Mouse (Mus musculus): ENCODE measurements around the gene Hoxa7. TPM values are rescaled to one million over a fixed set of nuclear protein-coding genes. Genes with fewer than 3 reads are reported as not detected.

Hoxa7 gene
- not detected for total RNA-seq (2021)
- long read RNA-seq, experiment 1 = 0 reads
- long read RNA-seq, experiment 2 = 0 reads

- peak; percentile 100 for TF ChIP-seq CTCF (conservative IDR thresholded peaks at IDR 0.05)
- Histone ChIP-seq H3K27ac (no peak within 1 kb of the TSS), H3K4me3 (peak within 1 kb of the TSS; percentile 63)
Measured at GRCm38 (mm10) chr6:52221337-52221992, at the start of gene Hoxa7. TSS of gene Hoxa7 (minus strand) at chr6:52221854.

DNA sequence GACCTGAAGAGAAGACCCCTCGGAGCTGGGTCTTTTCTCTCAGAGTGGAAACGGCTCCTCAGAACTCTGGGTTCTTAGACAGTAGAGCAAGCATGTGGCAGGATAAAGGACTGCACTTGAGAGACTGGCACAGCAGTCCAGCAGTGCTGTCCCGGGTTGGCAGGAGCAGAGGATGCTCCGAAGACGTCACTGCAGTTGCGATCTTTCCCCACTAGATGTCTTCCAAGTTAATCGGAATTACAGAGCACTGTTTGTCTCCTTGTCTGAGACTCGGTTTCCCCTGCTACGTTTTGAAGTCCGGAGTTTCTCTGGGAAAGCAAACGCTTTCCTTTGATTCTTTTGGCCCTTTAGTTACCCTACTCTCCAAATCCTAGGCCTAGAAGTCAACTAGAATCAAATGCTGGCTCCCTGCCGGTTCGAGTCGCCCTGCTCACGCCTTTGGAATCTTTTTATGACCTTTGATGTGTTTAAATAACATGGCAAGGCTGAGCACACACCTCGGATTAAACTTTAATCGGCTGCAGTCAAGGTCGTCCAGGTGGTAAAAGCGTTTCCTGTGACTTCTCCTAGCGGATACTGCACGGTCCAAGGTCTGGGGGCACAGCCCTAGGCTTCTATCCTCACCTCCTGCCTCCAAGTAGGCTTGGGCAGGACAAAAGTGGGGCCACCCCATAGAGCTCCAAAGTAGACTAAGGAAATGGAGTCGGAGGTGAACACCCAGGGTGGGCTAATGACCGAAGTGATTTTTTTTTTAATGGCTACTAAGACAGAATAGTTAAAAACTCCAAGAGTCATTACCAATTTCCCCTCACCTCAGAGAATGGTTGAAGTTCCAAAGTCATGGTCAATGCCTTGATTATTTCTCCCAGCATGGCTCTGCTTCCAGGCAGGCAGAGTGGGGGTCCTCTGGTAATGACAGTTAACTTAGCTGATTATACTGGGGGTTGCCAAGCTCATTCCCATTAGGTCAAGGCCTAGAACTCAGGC is 49.1 kb upstream of the Hoxa7 start:
- H3K4me3 ChIP-seq = no peak overlapping the region
- DNase-seq (ENCODE audit: low spot score in 2 of 2) = peak; percentile 27 to 53
- H3K27ac ChIP-seq = no peak overlapping the region
- peak; percentile 92 for TF ChIP-seq CTCF (conservative IDR thresholded peaks at IDR 0.05)

More at GRCm38 (mm10) chr6:52221337-52221992, at the start of gene Hoxa7:
- DNase-seq (ENCODE audit: low spot score in 2 of 2) = peak; percentile 68 to 81

DNA sequence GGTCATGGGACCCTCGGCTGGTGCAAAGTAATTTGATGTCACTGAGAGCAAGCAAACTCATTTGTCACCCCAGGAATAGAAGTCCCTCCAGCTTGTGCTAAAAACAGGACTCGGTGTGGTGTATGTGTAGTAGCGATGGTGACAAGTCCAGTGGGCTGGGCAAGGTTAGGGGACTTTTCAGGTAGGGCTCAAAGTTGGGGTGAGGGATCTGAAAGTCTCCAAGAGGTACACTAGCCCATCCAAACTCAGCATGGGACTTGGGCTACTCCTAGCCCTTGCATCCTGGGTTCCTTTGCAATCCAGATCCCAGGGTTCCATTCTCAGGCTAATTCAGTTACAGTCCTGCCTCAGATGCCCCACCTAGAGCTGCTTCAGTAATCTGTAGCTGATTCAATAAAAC is 47.1 kb upstream of the Hoxa7 start:
- Histone ChIP-seq H3K4me3 (no peak overlapping the region), H3K27ac (no peak overlapping the region)
- no peak for DNase-seq (ENCODE audit: low spot score in 2 of 2)
- no peak for TF ChIP-seq CTCF (conservative IDR thresholded peaks at IDR 0.05)

DNA sequence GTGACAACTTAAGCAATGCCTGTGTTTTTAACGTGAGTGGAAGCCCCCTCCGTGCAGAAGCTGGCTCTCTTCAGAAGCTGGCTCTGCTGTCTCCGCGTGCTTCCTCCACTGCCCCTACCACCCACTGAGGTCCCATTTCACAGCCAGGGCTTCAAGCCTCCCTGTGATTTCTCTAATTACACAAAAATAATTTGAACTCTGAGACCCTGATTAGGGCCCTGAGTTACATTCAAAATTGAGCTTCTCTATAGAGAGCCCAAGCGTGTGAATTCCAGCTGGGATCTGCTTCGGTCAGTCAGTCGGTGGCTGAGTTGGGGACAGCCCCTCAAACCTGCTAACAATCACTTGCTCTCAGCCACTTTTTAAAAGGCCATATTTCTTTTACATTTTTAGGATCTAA is 46.7 kb upstream of the Hoxa7 start:
- TF ChIP-seq CTCF (conservative IDR thresholded peaks at IDR 0.05) = no peak
- Histone ChIP-seq H3K4me3 (no peak overlapping the region), H3K27ac (no peak overlapping the region)
- no peak for DNase-seq (ENCODE audit: low spot score in 2 of 2)

GRCm38 (mm10) chr6:52267691-52268090 is 46.0 kb upstream of the Hoxa7 start:
- Histone ChIP-seq H3K27ac (no peak overlapping the region), H3K4me3 (no peak overlapping the region)
- no peak for TF ChIP-seq CTCF (conservative IDR thresholded peaks at IDR 0.05)
- no peak for DNase-seq (ENCODE audit: low spot score in 2 of 2)

DNA sequence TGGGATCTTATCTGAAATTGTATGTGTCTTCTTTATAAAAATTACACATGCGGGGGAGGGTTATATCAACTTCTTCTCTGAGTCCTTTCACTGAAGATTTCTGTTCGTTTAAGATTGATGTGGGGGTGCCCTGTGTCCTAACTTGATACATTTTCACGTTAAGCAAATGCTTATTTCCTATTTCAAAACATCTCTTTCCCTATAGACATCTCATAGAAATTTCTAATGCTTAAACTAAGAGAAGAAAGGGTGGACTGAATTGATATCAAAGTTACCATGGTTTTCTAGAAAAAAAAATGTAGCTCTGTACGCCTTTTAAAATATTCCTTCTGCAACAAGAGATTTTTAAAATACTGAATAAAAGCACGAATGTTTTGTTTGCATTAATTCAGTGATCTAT is 45.6 kb upstream of the Hoxa7 start:
- Histone ChIP-seq H3K4me3 (no peak overlapping the region), H3K27ac (no peak overlapping the region)
- no peak for DNase-seq (ENCODE audit: low spot score in 2 of 2)
- no peak for TF ChIP-seq CTCF (conservative IDR thresholded peaks at IDR 0.05)

DNA sequence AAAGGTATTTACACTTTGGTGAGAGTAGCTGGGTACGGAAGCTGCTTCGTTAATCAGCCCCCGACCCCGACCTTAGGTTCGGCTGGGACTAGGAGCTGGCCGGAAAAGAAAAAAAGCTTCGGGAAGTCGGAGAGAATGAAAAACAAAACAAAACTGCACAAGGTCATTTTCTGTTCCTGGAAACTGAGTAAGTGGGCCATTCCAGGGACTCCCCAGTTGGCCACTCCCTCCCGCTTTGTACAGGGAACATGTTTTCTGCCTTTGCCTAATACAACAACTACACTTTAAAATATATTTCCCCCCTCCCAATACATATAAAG is 45.0 kb upstream of the Hoxa7 start:
- TF ChIP-seq CTCF (conservative IDR thresholded peaks at IDR 0.05) = no peak
- Histone ChIP-seq H3K4me3 (no peak overlapping the region), H3K27ac (no peak overlapping the region)
- no peak for DNase-seq (ENCODE audit: low spot score in 2 of 2)

DNA sequence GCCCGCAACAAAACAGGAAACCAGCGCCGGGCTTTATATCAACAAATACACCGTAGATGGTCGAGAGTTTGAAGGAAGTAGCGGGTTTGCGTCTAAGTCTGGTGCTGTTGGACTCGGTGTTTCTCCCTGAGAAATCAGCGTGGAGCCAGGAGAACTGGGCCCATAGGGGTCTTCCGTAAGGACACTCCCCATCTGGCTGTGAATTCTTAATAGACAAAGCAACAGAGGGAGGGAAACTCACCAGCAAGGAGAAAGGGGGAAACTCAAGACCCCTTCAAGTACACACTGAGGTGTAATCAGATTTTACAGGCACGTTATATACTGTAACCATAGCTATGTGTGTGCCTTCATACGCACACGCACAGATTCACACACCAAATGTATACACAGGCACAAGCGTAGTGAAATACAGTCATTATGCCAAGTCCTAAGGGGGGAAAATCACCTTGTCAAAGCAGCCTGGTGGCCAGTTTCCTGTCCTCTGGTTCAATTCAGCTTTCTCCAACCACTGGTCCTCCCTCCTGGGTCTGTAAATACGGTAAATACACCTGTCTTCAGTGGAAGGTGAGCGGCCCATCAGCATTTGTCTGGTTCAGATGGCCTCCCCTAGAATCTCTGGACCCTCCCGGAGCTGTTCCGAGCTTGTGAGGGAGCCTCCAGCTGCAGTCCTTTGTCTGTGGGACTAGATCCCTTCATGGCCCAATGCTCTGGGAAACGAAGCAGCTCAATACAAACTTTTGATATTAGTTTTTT is 44.4 kb upstream of the Hoxa7 start:
- TF ChIP-seq CTCF (conservative IDR thresholded peaks at IDR 0.05) = no peak
- Histone ChIP-seq H3K27ac (no peak overlapping the region), H3K4me3 (no peak overlapping the region)
- no peak for DNase-seq (ENCODE audit: low spot score in 2 of 2)

DNA sequence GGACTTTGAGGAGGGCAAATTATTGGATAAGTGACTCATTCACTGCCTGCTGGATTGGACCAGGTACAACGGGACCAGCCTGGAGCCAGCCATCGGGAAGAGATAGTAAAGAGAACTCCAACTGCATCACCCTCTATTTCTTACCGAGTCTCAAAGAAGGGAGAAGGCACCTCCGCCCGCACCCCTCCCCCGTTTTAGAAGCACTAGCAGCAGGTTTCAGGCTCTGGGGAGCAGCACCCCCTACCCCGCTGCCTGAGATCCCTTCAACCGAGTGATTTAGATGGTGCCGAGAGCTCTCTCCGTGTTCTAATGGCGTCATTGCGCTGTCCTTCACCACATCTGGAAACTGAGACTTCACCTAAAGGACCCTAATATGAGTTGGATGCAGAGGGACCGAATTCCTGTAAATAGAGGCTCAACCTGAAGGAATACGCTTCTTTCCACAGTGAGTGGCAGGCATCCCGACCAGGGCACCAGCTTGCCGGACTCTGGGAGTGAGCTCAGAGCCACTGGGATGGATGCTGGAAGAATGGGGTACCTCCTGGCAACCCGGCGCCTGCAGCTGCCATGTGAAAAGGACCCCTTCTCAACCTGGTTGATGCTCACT is 43.8 kb upstream of the Hoxa7 start:
- TF ChIP-seq CTCF (conservative IDR thresholded peaks at IDR 0.05) = no peak
- H3K27ac ChIP-seq = no peak overlapping the region
- no peak for DNase-seq (ENCODE audit: low spot score in 2 of 2)
- H3K4me3 ChIP-seq = no peak overlapping the region

DNA sequence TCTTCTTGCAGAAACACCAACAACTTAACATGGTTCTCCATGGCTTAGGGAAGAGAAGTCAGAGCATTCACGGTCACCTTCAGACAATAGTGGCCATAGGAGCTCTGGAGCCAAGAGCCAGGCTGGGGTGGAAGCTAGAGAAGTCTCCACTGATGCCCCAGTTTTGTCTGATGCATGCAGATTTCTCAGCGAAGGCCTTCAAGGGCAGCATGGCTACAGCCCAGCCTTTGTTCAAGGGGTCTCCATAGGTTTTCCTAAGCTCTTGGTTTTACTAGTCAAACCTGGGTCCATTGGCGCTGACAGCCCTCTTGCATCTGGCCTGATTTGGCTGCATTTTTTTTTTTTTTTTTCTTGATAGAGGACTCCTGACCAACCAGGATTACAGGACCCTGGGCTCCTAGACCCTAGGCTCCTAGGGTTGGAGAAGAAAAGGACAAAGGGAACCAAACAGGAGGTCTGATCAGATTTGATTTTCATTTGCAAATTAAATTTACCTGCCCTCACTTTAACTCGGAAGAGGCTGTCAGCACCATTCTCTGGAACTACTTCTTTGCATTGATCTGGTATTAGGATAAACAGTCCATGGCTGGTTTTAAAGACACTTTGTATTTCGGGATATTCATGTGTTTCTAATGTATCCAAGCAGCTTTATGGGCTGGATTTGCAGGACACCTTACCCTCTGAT is 42.6 kb upstream of the Hoxa7 start:
- no peak for TF ChIP-seq CTCF (conservative IDR thresholded peaks at IDR 0.05)
- DNase-seq (ENCODE audit: low spot score in 2 of 2) = no peak
- Histone ChIP-seq H3K27ac (no peak overlapping the region), H3K4me3 (no peak overlapping the region)

- no peak for TF ChIP-seq CTCF (conservative IDR thresholded peaks at IDR 0.05)
Measured at GRCm38 (mm10) chr6:52263321-52263585, 41.6 kb upstream of the Hoxa7 start.

More at GRCm38 (mm10) chr6:52263321-52263585, 41.6 kb upstream of the Hoxa7 start:
- no peak overlapping the region for H3K4me3 ChIP-seq
- no peak for DNase-seq (ENCODE audit: low spot score in 2 of 2)
- H3K27ac ChIP-seq = no peak overlapping the region

Measured in layer of hippocampus, adult 2 months (tissue).